Mouse (Mus musculus) cerebellum, adult 18-20 months (tissue): ENCODE measurements at regions not wholly inside any gene's neighbourhood (a gene's known extent, or its start where the extent isn't known, plus 50 kb on each side); places are given as distances from the start of the nearest gene placed in this dataset.
"Not testable (repeated sequence)": the region's sequence is repeated elsewhere in the genome, so short reads cannot be mapped to it uniquely, and the experiment has no call there.

Experiments
- DNase-seq, 2 experiments: peaks; one replicate each; pipeline ENCODE4 v3.0.0; 2021

DNA sequence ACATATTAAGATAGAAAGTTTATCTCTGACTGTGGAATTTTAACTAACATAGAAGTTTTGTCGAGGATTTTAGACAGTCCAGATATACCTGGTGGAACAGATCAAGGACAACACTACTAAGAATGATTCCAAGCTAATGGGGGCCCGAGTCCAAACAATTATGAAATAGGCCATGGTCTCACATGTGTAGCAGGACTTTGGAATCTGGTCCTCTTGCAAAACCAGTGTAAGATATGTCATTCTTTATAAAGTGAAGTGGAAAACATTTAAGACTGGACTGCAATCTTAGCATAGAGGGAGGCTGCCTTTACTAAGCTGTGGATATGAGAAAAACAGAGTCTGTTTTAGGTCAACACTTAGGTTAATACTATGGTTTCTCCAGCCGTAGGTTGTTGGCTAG, 311.2 kb downstream of the Ets1 start:
- no peak for DNase-seq

DNA sequence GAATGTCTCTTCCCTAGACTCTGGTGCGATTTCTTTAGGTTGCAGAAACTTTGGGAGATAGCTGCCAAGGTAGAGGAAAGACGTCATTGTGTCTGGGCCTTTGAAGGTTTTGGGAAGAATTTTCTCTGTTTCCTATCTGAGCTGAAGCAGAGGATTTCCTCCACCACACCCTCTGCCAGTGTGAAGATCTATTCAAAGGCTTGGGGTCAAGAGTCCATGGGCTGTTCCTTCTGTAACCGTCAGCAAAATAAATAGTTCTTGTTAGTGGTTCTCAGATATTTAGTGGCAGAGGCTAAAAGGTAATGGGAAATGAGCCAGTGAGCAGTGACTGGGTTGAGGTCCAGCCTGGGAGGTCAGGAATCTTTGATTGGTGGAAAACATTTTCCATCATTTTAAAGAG, 313.0 kb downstream of the Ets1 start:
- DNase-seq = no peak

DNA sequence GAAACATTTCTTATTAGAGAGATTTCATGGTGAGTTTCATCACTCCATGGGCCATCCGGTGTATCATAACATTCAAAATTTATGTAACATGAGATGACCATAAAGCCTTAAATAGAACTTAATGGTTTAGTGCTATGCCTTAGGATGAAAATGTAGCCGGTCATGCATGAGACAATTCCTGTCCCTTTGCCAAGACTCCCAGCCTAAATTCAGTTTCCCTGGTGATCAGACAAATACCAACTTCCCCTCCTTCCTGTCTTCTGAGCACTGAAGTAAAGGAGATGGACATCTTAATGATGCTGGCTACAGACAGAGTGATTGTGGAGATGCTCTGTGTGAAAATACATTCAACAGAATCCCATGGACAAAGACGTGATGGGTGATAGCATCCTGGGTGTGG, 322.7 kb downstream of the Ets1 start:
- no peak for DNase-seq

DNA sequence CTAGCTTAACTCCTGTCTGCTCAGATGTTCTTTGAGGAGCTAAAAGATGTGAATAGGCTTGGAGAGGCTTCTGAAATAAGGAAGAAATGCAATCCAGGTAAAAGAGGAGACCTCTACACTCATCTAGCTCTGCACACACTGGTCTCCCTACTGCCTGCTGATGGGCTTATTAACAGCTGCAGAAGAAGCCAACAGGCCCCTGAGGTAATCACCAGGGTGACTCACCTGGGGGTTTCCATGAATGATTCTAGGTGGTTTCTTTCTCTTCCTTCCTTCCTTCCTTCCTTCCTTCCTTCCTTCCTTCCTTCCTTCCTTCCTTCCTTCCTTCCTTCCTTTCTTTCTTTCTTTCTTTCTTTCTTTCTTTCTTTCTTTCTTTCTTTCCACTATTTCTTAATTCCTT, 323.4 kb downstream of the Ets1 start:
- DNase-seq = not testable (repeated sequence)

DNA sequence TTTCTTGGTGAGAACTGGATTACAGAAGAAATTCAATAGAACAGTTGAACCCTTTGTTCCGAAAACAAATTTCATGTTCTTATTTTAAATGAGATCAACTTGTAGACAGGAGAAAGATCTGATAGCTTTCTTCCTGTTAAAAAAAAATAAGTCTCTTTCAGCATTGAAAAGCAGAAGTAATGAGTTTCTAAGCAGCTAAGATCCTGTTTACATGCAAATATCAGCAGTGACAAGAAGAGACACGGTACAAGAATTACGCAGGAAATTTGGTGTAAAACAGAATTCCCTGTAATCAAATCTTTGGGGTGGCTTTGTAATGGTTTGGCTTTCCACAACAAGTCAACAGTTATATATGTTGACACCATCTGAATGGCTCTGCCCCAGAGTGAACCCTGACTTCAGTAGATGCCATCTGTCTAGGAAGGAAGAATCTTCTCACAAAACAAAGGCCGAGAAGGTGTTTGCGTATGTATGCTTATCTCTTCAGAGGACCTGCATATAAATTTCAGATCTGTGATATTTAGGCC, 326.7 kb downstream of the Ets1 start:
- DNase-seq = no peak

DNA sequence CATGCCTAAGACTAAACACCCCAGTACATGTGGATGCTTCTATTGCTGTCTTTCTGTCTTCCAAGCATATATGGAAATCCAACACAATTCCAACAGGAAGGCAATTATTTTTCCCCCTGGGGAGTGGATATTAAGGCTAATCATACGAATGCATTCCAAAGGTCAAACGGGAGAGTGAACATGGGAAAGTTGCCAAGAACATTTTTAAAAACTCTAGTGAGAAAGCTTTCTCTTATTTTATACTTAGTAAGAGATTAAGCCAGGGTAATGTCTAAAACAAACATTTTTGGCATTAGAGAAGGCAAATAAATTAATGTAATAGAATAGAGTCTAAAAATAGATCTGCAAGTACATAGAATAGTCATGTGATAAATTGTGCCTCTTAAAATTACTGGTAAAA, 332.4 kb downstream of the Ets1 start:
- DNase-seq = no peak

DNA sequence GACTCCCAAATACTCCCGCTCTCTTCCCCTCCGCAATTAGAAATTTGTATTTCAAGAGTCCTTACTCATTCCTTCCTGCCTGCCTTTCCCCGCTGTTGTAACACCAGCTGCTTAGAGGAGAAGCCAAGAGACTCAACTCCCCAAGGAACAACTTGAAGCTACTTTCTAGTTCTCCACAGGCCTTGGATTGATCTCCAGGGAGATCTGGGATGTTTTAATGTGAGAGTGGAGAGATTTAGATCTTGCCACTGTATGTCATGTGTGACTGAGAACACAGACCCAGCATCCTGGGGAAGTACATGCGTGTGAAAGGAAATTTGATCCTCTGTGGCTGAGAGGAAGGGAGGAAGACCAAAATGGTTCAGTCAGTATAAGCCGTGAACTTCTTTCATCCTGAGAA, 335.4 kb downstream of the Ets1 start:
- DNase-seq = no peak

DNA sequence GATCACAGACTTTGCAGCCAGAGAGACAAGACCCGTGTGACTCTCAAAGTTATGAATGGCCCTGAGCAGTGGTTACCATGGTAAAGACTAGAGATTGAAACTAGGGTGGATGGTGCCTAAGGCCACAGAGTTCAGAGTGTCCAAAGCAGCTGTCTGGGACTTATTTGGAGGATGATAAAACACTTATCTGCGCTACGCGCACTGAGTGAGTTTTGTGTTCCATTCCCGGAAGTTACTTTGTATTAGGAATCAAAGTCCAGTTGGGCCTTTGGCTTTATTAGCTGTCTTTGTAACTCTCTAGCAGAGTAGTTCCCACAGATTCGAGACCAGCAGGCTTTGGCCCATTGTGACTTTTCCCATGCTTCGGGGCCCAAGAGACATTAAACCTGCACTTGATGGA, 335.9 kb downstream of the Ets1 start:
- no peak for DNase-seq

DNA sequence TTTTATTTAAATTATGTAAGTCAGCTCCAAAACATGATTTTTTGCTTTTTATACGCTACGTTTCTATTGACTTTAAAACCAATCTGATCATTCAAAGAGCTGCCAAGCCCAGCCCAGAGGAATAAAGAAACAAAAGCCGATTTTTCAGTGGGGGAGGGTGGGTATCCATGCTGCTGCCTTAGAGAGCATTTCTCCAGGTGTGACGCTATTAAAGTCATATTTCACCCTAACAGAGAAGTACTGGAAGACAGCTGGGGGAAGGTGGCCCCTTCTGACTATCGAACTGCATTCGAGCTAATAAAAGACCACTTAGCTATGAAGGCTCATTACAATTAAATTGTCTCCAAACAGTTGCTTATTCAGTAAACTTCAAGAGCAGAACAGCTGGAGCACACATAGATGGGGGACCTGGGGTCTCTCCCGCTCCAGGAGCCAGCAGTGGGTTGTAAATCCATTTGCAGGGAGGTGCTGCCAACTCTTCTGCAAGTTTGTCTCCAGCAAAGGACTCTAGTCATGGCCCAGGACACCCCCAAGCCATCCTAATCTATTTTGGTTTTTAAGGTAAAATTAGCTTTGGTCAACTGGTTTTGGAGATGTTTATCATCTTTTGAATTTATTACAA, 336.5 kb downstream of the Ets1 start:
- DNase-seq = no peak

DNA sequence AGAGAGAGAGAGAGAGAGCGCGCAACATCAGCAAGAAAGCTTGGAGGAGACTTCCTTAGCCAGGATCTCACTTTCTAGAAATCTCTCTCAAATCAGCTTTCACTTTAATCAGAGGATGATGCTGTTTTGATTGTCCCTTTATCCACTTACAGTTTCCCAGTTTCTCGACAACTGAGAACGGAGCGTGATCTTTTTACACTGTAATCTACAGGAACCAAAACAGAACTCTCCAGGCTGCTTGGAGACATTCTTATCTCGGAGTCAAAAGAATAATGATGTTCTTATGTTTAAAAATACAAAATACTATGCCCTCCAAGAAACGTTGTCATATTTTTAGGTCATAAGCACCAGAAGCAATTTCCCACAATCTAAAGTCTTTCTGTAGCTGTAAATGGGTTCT, 341.7 kb downstream of the Ets1 start:
- DNase-seq = no peak

DNA sequence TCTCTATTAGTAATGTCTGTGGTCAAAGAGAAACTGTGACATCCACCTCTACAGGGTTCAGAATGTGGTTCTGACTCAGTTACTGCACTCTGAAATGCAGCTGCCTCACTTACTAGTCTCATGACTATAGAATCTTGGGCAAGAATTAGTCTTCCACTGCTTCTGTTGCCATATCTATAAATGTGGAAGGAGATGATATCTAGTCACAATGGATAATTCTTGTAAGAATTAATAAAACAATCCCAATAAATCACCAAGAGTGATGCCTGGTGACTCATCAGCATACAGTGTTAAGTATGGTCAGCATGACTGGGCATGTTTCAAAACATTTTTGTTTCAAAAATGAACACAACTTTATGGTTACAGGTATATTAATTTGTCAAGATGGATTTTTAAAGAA, 344.8 kb downstream of the Ets1 start:
- no peak for DNase-seq

DNA sequence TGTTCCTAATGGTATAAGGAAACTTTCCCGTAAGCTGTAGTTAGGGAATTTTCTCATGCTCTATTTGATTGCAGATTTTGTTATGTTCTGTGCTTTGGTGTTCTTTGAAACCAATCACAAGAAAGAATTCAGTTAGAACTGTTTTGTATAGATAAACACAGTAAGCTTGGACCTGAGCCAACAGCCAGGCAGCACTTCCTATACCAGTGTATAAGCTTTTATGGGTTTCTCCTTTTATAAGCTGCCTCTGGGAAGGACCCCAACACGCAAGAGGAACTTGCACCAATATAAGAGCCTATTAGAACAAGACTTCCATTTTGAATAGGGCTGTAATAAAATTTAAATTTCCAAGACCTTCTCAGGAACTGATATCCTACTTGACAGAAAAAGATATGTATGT, 347.2 kb downstream of the Ets1 start:
- no peak for DNase-seq

DNA sequence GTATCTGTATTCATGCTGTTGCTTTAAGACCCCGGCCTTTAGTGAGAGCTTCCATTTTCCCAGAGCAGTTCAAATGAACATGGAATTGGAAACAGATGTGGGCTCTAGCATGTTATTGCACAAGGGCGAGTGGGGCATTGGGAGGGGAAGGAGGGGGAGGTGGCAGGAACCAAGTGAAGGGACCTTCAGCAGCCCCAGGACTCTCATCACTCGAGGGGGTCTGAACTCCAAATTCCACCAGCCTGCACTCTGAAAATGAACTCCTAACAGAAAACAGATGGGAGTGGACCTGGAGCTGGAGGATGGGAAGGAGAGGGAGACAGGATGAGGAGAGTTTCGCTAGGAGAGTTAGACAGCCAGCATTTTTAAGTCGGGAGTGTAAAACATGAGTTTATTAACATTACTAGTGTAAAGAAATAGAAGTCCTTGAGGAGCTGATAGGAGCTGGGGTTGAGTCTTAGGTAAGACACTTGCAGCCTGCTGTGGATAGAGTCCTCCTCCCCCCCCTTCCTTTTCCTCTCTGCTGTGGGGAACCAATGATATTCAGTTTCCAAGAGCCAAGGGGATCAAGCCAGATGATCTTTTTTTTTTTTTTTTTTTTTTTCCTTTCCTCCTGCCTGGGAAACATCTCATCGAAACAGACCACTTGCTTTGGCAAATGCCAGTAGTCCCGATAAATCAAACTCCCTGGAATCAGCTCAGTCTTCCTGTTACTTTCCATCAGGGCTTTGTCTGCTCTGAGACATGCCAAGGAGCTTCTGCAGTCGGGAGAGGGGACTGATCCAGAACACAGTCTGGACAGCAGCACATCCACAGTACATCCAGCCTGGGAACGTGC, 351.0 kb downstream of the Ets1 start:
- no peak for DNase-seq

DNA sequence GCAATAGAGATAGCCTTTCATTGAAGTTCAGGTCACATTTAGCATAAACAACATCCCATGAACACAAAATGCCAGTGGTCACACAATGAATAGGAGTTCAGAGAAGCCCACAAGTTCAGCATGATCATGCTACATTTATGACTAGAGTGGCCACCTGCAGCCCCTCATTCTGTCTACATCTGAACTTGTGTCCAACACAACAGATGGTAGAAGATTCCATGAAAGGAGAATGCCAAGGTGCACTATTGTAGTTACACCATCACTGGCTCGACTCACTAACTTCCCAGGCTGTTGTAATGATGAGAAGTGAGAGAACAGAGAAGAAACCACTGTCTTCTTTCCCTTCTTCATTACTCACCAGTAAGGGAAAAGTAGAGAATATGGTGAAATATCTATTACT, 353.0 kb downstream of the Ets1 start:
- no peak for DNase-seq

DNA sequence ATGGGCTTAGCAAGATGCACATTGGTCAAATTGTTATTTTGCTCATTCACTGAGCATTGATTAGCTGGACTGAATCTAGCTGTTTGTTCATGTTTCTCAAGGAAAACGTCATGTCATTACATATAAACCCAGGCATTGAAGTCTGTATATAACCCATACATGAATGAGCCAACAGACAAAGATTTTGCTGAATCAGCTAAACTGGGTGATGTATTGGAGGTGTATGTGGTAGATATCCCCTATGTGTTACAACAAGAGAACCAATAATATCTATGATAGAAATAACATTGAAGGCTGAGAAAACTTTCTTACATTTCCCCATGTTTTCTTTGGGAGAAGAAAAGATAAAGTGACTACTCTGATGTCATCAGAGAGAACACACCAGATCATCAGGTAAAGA, 362.3 kb downstream of the Ets1 start:
- no peak for DNase-seq

DNA sequence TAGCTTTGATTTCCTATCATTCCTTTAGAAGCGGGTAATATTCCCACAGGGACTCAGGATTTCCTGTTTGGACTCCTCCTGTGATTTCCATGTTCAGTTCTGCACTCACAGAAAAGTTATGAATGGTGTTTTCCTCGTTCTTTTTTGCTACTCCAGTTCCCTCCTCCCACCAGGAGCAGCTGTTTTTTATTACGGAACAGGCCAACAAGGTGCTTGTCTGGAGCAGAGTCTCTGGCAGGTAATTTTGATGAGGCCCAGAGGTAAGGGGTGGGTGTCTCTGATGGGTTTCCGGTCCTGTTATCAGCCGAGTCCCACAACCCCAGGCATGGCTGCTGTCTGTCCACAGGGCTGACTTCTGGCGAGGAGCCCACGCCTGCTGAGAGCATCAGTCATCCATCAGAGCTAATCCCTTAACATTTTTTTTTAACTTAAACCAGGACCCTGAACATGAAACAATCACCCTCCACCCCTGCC, 364.7 kb downstream of the Ets1 start:
- DNase-seq = no peak

DNA sequence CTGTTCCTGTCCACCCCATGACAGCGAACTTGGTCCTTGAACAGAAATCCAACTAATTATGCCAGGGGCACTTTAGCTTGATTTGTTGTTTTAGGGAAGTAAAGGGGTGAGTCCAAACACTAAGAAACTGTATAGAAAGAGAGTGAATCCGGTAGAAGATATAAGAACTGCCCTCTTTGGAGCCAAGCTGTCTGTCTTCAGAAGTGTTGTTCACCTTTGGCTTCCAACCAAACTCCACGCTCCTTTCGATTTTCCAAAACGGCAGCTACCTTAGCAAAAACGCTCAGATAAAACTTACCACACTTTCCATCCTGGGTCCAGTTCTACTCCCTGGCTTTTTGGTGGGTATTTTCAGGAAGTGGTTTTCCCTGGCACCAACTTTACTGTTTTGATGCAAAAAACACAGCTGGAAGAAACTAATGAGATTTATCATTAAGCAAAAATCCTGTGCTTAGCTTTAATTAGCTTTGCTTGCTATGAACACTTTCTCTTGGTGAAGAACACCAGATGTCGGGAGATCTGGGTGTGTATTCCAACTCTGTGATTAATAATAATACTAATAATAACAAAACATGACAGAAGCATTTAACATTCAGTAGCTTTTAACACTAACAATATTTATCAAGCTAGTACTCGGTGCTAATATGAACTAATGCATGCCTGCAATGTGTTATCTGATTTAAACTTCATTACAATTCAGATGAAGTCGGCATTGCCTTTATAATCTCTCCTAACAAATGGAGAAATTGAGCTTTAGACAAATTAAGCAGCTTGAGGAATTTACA, 365.3 kb downstream of the Ets1 start:
- no peak for DNase-seq

DNA sequence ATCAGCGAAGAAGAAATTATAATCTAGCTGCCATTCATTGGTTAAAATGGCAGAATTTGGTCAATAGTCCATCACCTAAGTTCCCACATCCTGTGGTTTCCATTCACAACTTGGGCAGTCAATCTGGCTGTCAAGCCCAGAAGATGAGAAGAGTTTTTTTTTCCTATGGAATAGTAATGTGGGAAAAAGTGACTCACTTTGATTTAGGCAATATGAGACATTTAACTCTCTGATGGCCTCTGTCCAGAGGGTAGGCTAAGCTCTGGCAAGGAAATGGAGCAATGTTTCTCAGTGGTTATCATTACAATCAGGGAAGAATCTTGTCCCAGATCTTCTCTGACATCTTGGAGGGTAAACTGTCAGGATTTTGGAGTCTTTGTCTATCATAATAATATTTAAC, 367.9 kb downstream of the Ets1 start:
- no peak for DNase-seq

DNA sequence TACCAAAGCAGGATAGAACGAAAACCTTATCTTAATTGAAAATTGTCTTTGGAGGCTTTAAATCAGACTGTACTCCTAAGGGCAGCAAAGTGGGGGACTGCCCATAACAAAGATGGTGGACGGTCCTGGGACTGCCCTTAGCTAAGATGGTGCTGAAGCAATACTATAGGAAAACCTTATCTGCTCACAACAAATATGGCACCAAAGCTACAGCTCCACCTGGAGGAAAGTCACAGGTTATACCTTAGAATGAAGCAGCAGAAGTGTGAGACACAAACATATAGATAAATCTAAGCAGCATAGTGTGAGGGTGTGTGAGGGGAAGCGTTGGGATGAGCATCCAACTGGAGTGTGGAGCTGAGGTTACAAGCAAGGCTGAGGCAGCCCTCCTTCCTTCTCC, 368.5 kb downstream of the Ets1 start:
- DNase-seq = no peak

DNA sequence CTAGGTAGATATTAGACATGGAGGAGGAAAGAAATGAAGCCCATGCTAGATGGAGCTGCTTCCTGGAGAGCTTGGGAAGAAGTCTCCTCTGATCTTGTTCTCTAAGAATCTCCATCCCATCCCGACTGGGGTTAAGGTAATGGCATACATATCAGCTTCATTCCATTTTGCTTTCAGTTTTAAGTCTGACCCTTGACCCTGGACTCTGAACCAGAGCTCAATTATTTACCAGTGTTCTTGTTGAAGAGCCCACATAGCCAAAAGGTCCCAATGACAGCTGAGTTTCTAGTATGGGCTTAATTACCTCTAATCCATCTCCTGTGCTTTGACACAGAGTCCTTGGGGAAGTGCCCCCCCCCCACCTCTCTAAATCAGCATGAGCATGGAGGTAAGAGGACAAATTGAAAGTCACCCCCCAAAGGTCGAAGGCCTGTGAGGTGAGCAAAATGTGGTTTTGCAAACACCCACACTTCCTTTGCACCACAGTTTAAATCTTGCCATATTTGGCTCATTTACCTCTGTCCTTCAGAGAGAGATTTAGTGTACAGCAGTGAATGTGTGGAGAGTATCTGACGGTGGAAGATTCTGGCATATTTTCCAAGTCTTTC, 371.5 kb downstream of the Ets1 start:
- DNase-seq = no peak

DNA sequence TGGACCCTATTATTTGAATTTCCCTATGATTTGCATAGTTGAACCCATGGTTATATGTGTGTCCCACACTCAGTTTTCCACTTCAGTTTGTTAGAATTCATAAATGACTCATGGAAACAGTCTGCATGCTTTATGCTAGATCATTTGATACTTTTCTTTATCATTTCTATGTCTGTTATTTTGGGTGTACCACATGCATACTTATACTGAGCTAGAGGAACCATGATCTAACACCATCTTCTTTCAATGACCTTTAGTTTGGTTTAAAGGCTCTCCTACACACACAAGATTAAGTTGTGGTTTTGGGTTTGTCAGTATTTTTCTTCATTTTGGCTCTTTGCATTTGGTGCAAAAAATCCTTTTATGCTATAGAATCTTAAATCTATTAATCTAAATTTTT, 375.2 kb downstream of the Ets1 start:
- no peak for DNase-seq

DNA sequence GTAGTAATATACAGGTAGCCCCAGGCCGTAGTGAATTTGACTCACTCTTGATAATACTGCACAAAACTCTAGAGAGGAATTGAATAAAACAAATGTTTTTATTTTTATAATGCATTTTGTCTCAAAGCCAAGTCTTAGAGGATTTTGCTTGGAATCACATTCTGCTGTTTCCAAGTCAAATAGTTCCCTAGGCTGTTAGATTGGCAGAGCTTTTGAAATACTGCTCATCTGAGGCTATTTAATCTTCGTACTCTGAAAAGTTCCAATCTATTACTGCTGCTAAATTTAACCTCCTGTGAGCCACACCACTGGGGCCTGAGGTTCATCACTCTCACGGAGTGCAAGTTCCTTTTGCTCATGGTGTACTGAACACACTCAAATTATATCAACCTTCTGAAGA, 399.4 kb downstream of the Ets1 start:
- DNase-seq = no peak

DNA sequence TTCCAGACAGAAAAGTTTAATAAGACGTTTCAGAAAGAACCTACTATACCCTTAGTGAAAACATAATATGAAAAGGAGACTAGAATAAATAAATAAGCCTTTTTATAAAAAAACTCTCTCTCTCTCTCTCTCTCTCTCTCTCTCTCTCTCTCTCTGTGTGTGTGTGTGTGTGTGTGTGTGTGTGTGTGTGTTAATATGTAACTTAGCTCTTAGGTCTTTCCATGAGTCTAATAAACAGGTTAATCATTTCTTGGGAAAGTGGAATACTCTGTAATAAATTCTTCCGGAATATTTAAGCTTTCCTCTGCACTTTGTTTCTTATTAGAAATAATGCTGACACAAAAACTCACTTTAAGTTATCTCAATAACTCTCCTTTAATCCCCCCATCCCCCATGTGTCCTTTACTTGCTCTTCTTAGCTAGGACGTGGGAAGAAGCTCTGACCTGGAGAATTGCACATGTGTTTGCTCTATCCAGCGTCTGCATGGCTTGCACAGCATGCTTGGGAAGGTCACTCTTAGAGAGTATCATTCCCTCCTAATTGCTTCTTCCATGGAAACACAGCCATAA, 403.3 kb downstream of the Ets1 start:
- DNase-seq = no peak
